Mouse (Mus musculus) erythroblast, embryonic 14.5 days (primary cell): ENCODE results near the gene Atp5j.

Experiments
- GATA1 ChIP-seq: IDR thresholded peaks from 2 replicates; pipeline ENCODE4 v1.6.1; 2012; ENCODE audit warnings: low read length, inconsistent platforms, mixed read lengths
- TAL1 ChIP-seq: IDR thresholded peaks from 3 replicates; pipeline ENCODE4 v1.6.1; 2012; ENCODE audit warnings: low read length, inconsistent platforms, mixed read lengths

- TF ChIP-seq TAL1 = no peak
- no peak for TF ChIP-seq GATA1
Observed at GRCm38 (mm10) chr16:84813852-84814251, 21.6 kb downstream of the Atp5j start.
